Mouse (Mus musculus) adipocyte (in vitro differentiated cells): Measurements from ENCODE around the gene Efna5.

Experiments
- DNase-seq: peaks from one replicate; pipeline ENCODE4 v3.0.0-alpha.2; 2016; ENCODE audit warnings: low spot score

Efna5 gene

DNA sequence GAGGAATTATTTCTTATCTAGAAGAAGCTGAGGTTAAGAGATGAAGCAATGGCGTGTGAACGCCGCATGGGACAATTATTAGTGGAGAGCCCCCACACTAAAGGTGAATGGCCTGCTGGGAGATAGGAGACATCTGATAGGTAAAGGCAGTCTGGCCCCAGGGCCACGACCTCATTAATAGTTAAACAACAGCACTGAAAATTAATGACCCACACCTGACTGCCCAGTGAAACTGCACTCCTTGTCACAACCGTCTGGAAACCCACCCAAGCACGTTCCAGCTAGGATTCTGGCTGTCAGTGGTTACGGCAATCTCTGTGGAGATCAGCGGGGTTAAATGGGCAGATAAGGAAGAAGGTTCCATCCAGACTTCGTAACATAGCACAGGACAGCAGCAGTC lies 134.3 kb downstream of the Efna5 start:
- DNase-seq = no peak

- DNase-seq = no peak
These were observed 135.8 kb downstream of the Efna5 start for GRCm38 (mm10) chr17:62745286-62745685.

GRCm38 (mm10) chr17:62744239-62744638 lies 136.9 kb downstream of the Efna5 start:
- no peak for DNase-seq

DNA sequence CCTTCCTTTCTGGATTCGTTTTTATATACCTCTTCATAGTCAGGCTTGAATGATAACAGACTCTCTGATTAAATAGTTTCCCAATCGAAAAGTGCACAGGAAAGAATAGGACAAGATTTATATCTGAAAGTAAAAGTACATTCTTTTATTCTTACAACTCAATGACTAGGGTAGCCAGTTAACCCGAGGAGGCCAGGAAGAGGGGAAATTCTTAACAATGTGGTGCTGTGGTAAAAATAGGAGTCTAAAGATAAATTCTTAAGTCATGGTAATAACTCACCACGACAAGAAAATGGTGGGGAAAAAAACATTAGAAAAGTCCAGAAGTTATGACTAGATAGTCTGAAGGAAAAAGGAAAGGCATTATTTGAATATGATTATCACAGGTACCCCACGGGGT lies 139.4 kb downstream of the Efna5 start:
- DNase-seq = no peak

- no peak for DNase-seq
These were observed 140.1 kb downstream of the Efna5 start for GRCm38 (mm10) chr17:62741020-62741419.

- DNase-seq = no peak
These were observed 141.1 kb downstream of the Efna5 start for GRCm38 (mm10) chr17:62739993-62740392.

DNA sequence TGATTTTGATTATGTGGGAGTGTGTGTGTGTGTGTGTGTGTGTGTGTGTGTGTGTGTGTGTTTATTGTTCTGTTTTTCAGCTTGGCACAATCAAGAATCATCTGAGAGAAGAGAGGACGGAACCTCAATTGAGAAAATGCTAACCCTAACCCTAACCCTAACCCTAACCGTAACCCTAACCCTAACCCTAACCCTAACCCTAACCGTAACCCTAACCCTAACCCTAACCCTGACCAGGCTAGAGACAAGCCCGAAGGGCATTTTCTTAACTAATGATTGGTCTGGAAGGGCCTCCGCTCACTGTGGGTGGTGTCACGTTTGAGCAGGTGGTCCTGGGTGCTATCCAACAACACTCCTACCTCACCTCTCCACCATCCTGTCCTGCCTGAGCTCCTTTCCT lies 143.7 kb downstream of the Efna5 start:
- DNase-seq = no peak

DNA sequence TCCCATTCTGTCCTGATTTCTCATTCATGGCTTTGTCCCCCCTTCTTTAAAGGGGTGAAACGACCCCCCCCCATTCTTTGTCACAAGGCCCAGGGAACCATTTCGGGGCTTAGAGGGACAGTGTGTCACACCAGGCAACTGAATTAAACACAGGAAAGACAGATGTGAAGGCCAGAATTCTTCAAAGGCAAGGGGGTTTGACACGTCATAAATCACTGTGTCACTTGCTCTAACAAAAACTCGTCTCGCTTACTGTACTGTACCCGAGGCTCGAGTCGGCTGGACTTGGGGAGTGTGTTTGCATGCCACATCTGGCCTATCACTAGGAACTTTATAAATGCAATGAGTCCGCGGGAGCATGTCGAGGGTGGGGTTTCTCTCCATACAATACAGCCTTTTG lies 145.2 kb downstream of the Efna5 start:
- no peak for DNase-seq

- DNase-seq = no peak
These were observed 146.2 kb downstream of the Efna5 start for GRCm38 (mm10) chr17:62734901-62735300.

GRCm38 (mm10) chr17:62734067-62734466 lies 147.1 kb downstream of the Efna5 start:
- DNase-seq = no peak

GRCm38 (mm10) chr17:62729754-62730470 lies 151.2 kb downstream of the Efna5 start:
- no peak for DNase-seq

GRCm38 (mm10) chr17:62728142-62728917 lies 152.8 kb downstream of the Efna5 start:
- DNase-seq = no peak

GRCm38 (mm10) chr17:62726102-62726501 lies 155.0 kb downstream of the Efna5 start:
- DNase-seq = no peak

- DNase-seq = no peak
These were observed 158.2 kb downstream of the Efna5 start for GRCm38 (mm10) chr17:62722962-62723361.

- DNase-seq = no peak
These were observed 159.5 kb downstream of the Efna5 start for GRCm38 (mm10) chr17:62721595-62721994.

GRCm38 (mm10) chr17:62720740-62721450 lies 160.2 kb downstream of the Efna5 start:
- DNase-seq = no peak

- no peak for DNase-seq
These were observed 163.5 kb downstream of the Efna5 start for GRCm38 (mm10) chr17:62717426-62718131.

DNA sequence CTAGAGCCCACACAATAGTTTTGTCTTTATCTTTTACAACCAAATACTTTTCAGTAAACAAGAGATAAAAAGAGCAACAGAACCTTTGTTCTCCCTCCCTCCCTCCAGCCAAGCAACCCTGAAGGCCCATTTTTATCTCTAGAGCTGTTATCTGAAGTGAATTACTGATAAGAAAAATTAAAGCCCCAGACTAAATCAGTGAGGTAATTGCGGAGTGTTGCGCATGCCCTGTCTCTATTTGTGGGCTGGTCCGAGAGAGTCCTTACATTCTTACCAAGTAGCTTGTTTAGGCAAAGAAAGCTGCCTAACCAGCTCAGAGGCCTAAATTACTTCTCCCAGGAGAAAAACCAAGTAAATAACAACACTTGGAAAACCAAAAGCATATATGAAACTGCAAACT lies 167.7 kb downstream of the Efna5 start:
- DNase-seq = no peak

DNA sequence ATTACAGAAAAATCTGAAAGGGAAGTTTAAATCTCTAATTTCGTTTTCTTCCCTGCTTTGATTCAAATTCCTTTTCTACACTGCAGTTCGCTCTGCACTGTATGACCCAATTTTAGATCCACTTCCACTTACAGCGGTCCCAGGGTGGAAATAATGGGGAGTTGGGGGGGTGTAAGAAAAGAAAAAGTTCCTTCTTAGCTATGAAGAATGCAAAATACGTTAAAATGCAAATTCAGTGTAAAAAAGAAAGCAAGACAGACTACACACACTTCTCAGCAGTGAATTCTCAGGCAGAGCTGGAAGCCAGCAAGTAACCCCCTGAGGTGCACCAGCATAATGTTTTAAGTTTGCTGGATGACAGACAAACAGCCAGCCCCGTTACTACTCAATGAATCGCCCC lies 174.7 kb downstream of the Efna5 start:
- no peak for DNase-seq

- no peak for DNase-seq
These were observed 178.9 kb downstream of the Efna5 start for GRCm38 (mm10) chr17:62702020-62702814.

DNA sequence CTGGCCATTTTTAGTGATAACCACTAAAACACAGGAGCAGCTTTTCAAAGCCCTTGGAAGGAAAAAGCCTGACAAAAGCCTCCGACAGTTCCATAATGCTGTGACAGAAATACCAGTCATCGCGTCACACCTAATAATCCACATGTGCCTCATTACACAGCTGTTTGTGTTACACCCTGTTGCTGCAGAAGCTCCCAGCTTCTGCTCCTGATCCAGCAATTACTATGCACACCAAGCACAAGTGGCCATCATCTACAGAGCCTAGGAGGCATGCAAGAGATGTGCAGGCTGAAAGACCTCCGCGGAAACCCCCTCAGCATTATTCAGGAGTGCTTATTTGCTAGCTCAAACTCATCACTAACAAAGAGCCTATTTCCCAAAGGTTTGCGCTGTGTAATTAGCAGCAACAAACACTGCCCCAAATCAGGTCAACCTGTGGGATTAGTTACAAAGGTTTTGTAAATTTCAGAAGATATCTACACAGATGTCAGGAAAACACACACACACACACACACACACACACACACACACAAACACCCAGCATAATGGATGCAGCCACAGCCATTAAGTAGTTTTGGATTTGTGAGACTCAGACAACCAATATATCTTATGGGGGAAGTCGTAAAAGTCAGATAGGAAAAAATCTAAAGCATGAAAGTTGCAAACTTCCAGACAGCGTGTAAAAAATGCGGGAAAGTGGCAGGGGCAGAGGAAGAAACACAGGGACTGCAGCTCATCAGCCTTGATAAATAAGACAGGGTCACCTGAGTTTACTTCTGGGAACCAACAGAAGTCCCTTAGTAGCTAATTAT lies 180.1 kb downstream of the Efna5 start:
- DNase-seq = no peak
